Mouse (Mus musculus) gastrocnemius, adult 8-10 months (tissue): ENCODE measurements around the gene Mcm9. TPM values are rescaled to one million over a fixed set of nuclear protein-coding genes. Genes with fewer than 3 reads are reported as not detected.
"Not testable (repeated sequence)": the region's sequence is repeated elsewhere in the genome, so short reads cannot be mapped to it uniquely, and the experiment has no call there.

Source experiments
- DNase-seq, 2 experiments: peaks; one replicate each; pipeline ENCODE4 v3.0.0; 2022; ENCODE audit warnings: low spot score in 2 of 2
- total RNA-seq, 4 experiments: library from RNA; stranded (reverse); gene quantifications; 2 replicates each; pipeline ENCODE4 v1.2.4; 2022

The Mcm9 gene
- 1 to 10 TPM in 3 of 4 experiments, under 1 TPM in 1; 0.73 to 3.5 (median 1.3) TPM for total RNA-seq

GRCm38 (mm10) chr10:53630339-53630738 lies at the start of gene Mcm9:
TSS of gene Mcm9 (minus strand) at chr10:53630439.
- DNase-seq = not testable (repeated sequence)

- DNase-seq = no peak
Observed at GRCm38 (mm10) chr10:53661788-53662187, 31.5 kb upstream of the Mcm9 start.

- not testable (repeated sequence) for DNase-seq
Observed at GRCm38 (mm10) chr10:53654239-53654638, 24.0 kb upstream of the Mcm9 start.

- no peak for DNase-seq
Observed at GRCm38 (mm10) chr10:53650683-53651082, 20.4 kb upstream of the Mcm9 start.

- no peak for DNase-seq
Observed at GRCm38 (mm10) chr10:53641507-53641906, 11.3 kb upstream of the Mcm9 start.

GRCm38 (mm10) chr10:53635246-53635971 lies 5.2 kb upstream of the Mcm9 start:
- DNase-seq = no peak

GRCm38 (mm10) chr10:53634160-53634559 lies 3.9 kb upstream of the Mcm9 start:
- DNase-seq = no peak

GRCm38 (mm10) chr10:53629918-53630250 lies 355 bp downstream of the Mcm9 start:
- peak; percentile 88 to 92 for DNase-seq

- DNase-seq = peak; percentile 71 to 81
Observed at GRCm38 (mm10) chr10:53629247-53629917, 857 bp downstream of the Mcm9 start.

GRCm38 (mm10) chr10:53615850-53616616 lies 14.2 kb downstream of the Mcm9 start:
- DNase-seq = no peak

GRCm38 (mm10) chr10:53613955-53614354 lies 16.3 kb downstream of the Mcm9 start:
- no peak for DNase-seq

- DNase-seq = no peak
Observed at GRCm38 (mm10) chr10:53612172-53612571, 18.1 kb downstream of the Mcm9 start.

- DNase-seq = no peak
Observed at GRCm38 (mm10) chr10:53608274-53608673, 22.0 kb downstream of the Mcm9 start.

- DNase-seq = no peak
Observed at GRCm38 (mm10) chr10:53605328-53605727, 24.9 kb downstream of the Mcm9 start.

- DNase-seq = no peak
Observed at GRCm38 (mm10) chr10:53598821-53599220, 31.4 kb downstream of the Mcm9 start.

GRCm38 (mm10) chr10:53597121-53597881 lies 32.9 kb downstream of the Mcm9 start:
- peak in 1 of 2 experiments; percentile 8 for DNase-seq

- peak; percentile 89 to 95 for DNase-seq
Observed at GRCm38 (mm10) chr10:53596677-53597120, 33.5 kb downstream of the Mcm9 start, which contains the start of gene Asf1a. TSS of gene Asf1a (plus strand) at chr10:53596757.

- DNase-seq = no peak
Observed at GRCm38 (mm10) chr10:53595744-53596676, 34.2 kb downstream of the Mcm9 start.

GRCm38 (mm10) chr10:53585777-53586176 lies 44.5 kb downstream of the Mcm9 start:
- no peak for DNase-seq

GRCm38 (mm10) chr10:53581087-53581486 lies 49.2 kb downstream of the Mcm9 start:
- no peak for DNase-seq
